20 mouse cellular contexts compared by ENCODE assay signal in genomic region chr9:60926301-60926700, GRCm38 (mm10).
DNase-seq lines count a peak whose midpoint lies in the region; ATAC-seq and TF ChIP-seq lines count a peak whose summit lies in the region.
"Had no signal": no experiment of that assay in that cellular context is flagged by ENCODE, and none has a peak within 500 bp of the region (broad histone marks: within the 10 kb centered on the region; RNA-seq: fewer than 3 reads in every experiment).

No protein-coding gene starts in this region.

- DNase-seq in heart, postnatal 4 days, result peak; percentile 16
- no peak for DNase-seq in heart, postnatal 10 days
- DNase-seq in midbrain, postnatal 0 days (ENCODE audit: low spot score), result peak; percentile 11
- peak; percentile 91 for DNase-seq in embryonic facial prominence, embryonic 14.5 days (ENCODE audit: low spot score)
- peak; percentile 91 for DNase-seq in limb, embryonic 14.5 days (ENCODE audit: low spot score)
- no peak for DNase-seq in embryo, embryonic 10 days (ENCODE audit: low spot score)
- no peak for DNase-seq in cerebellum, adult 18-20 months
- DNase-seq: adrenal gland, postnatal 14 days; cerebellum, adult 11-12 months; cerebellum, postnatal 25 days; lung, postnatal 36 days; right cerebral cortex, postnatal 25 days had no signal

- WGBS in midbrain, postnatal 0 days, result 57% methylated on average over 9 of the region's 9 CpGs
- WGBS in midbrain, embryonic 15.5 days, result 74% methylated on average over 9 of the region's 9 CpGs
- 30% methylated on average over 9 of the region's 9 CpGs for WGBS in embryonic facial prominence, embryonic 14.5 days
- 14% methylated on average over 9 of the region's 9 CpGs for WGBS in limb, embryonic 14.5 days

- no peaks in the 10 kb centered on the region for H3K4me1 ChIP-seq in midbrain, postnatal 0 days (ENCODE audit: insufficient read depth, low read length)
- H3K4me1 ChIP-seq in midbrain, embryonic 15.5 days, result no peaks in the 10 kb centered on the region
- peaks cover 9% of the 10 kb centered on the region for H3K4me1 ChIP-seq in embryonic facial prominence, embryonic 14.5 days (ENCODE audit: control insufficient read depth, insufficient read depth, low read length)
- H3K4me1 ChIP-seq in limb, embryonic 14.5 days (ENCODE audit: control insufficient read depth, insufficient read depth, low read length), result peaks cover 16% of the 10 kb centered on the region
- H3K4me1 ChIP-seq: heart, embryonic 10.5 days had no signal

- H3K4me3 ChIP-seq in midbrain, postnatal 0 days (ENCODE audit: low read depth, low read length), result no peak overlapping the region
- no peak overlapping the region for H3K4me3 ChIP-seq in midbrain, embryonic 15.5 days
- H3K4me3 ChIP-seq in embryonic facial prominence, embryonic 14.5 days (ENCODE audit: low read depth, low read length), result no peak overlapping the region
- no peak overlapping the region for H3K4me3 ChIP-seq in limb, embryonic 14.5 days (replicated peaks; ENCODE audit: low read length)
- H3K4me3 ChIP-seq: heart, embryonic 10.5 days; intestine, embryonic 15.5 days; neural tube, embryonic 13.5 days; stomach, embryonic 15.5 days had no signal

- no peak overlapping the region for H3K27ac ChIP-seq in midbrain, postnatal 0 days (ENCODE audit: low read depth, low read length)
- no peak overlapping the region for H3K27ac ChIP-seq in midbrain, embryonic 15.5 days
- peak overlapping the region; percentile 50; the same call in 1 of the 2 replicates for H3K27ac ChIP-seq in embryonic facial prominence, embryonic 14.5 days (replicated peaks; ENCODE audit: low read depth, low read length)
- H3K27ac ChIP-seq in limb, embryonic 14.5 days (replicated peaks; ENCODE audit: low read depth, low read length), result peak overlapping the region; percentile 67; the same call in 1 of the 2 replicates
- H3K27ac ChIP-seq: heart, embryonic 10.5 days; hindbrain, embryonic 14.5 days; intestine, embryonic 15.5 days; neural tube, embryonic 13.5 days; stomach, embryonic 15.5 days had no signal

- H3K9me3 ChIP-seq in midbrain, postnatal 0 days (ENCODE audit: low read length), result no peaks in the 10 kb centered on the region
- H3K9me3 ChIP-seq in midbrain, embryonic 15.5 days, result no peaks in the 10 kb centered on the region
- H3K9me3 ChIP-seq in embryonic facial prominence, embryonic 14.5 days (ENCODE audit: control insufficient read depth, low read length), result no peaks in the 10 kb centered on the region
- no peaks in the 10 kb centered on the region for H3K9me3 ChIP-seq in limb, embryonic 14.5 days (ENCODE audit: control insufficient read depth, low read length)
- H3K9me3 ChIP-seq: G1E; heart, embryonic 10.5 days; intestine, embryonic 15.5 days; neural tube, embryonic 13.5 days; stomach, embryonic 15.5 days had no signal

- no peak for TF ChIP-seq CTCF in midbrain, postnatal 0 days (IDR thresholded peaks at IDR 0.05)

- no peaks in the 10 kb centered on the region for H3K27me3 ChIP-seq in midbrain, postnatal 0 days (ENCODE audit: insufficient read depth, low read length)
- H3K27me3 ChIP-seq in midbrain, embryonic 15.5 days (replicated peaks), result no peaks in the 10 kb centered on the region
- H3K27me3 ChIP-seq in embryonic facial prominence, embryonic 14.5 days (replicated peaks; ENCODE audit: control insufficient read depth, insufficient read depth, low read length), result no peaks in the 10 kb centered on the region
- no peaks in the 10 kb centered on the region for H3K27me3 ChIP-seq in limb, embryonic 14.5 days (ENCODE audit: control insufficient read depth, insufficient read depth, low read length)
- H3K27me3 ChIP-seq: intestine, embryonic 15.5 days; stomach, embryonic 15.5 days had no signal

- no peak overlapping the region for H3K9ac ChIP-seq in midbrain, postnatal 0 days (replicated peaks; ENCODE audit: low read length, poor library complexity, severe bottlenecking)
- H3K9ac ChIP-seq in midbrain, embryonic 15.5 days, result no peak overlapping the region
- H3K9ac ChIP-seq in embryonic facial prominence, embryonic 14.5 days (ENCODE audit: low read depth, low read length), result no peak overlapping the region
- no peak overlapping the region for H3K9ac ChIP-seq in limb, embryonic 14.5 days (ENCODE audit: low read depth, low read length, severe bottlenecking)
- H3K9ac ChIP-seq: hindbrain, embryonic 14.5 days; intestine, embryonic 15.5 days; neural tube, embryonic 13.5 days; stomach, embryonic 15.5 days had no signal

- intact Hi-C loops in heart, postnatal 10 days (cut with DNase I), result no loop called here

- no peak for TF ChIP-seq POLR2A in limb, embryonic 14.5 days (IDR thresholded peaks at IDR 0.05; ENCODE audit: borderline replicate concordance, extremely low read depth, insufficient read depth, insufficient read length)

- no peak overlapping the region for H3K4me2 ChIP-seq in midbrain, postnatal 0 days (ENCODE audit: low read depth, low read length, poor library complexity, severe bottlenecking)
- H3K4me2 ChIP-seq in midbrain, embryonic 15.5 days, result no peak overlapping the region
- no peak overlapping the region for H3K4me2 ChIP-seq in embryonic facial prominence, embryonic 14.5 days (ENCODE audit: low read depth, low read length)
- H3K4me2 ChIP-seq in limb, embryonic 14.5 days (replicated peaks; ENCODE audit: low read depth, low read length, severe bottlenecking), result no peak overlapping the region
- H3K4me2 ChIP-seq: hindbrain, embryonic 14.5 days; intestine, embryonic 15.5 days; neural tube, embryonic 13.5 days; stomach, embryonic 15.5 days had no signal

- ATAC-seq in midbrain, postnatal 0 days (ENCODE audit: low FRiP score), result no peak
- no peak for ATAC-seq in midbrain, embryonic 15.5 days (replicated peaks)
- ATAC-seq in embryonic facial prominence, embryonic 14.5 days (ENCODE audit: low read depth), result peak; percentile 76
- peak; percentile 84 for ATAC-seq in limb, embryonic 14.5 days (ENCODE audit: low FRiP score, low read depth)
- ATAC-seq: forebrain, embryonic 16.5 days; intestine, embryonic 15.5 days had no signal

- H3K36me3 ChIP-seq in midbrain, postnatal 0 days (ENCODE audit: insufficient read depth, low read length), result no peaks in the 10 kb centered on the region
- H3K36me3 ChIP-seq in midbrain, embryonic 15.5 days (replicated peaks), result no peaks in the 10 kb centered on the region
- H3K36me3 ChIP-seq in embryonic facial prominence, embryonic 14.5 days (ENCODE audit: control insufficient read depth, insufficient read depth, low read length), result no peaks in the 10 kb centered on the region
- no peaks in the 10 kb centered on the region for H3K36me3 ChIP-seq in limb, embryonic 14.5 days (ENCODE audit: control insufficient read depth, insufficient read depth, low read length)
- H3K36me3 ChIP-seq: G1E; heart, embryonic 10.5 days; intestine, embryonic 15.5 days; neural tube, embryonic 13.5 days; stomach, embryonic 15.5 days had no signal

Comparison
In these comparisons a context has a peak if more than half of its experiments do, and no peak if none do; other contexts are left out.
1. DNase-seq: peak in heart, postnatal 4 days (single experiment), midbrain, postnatal 0 days (single experiment), embryonic facial prominence, embryonic 14.5 days (single experiment) and limb, embryonic 14.5 days (single experiment); none in heart, postnatal 10 days (0 of 2), embryo, embryonic 10 days (single experiment) and cerebellum, adult 18-20 months (0 of 2).
2. ATAC-seq: peak in embryonic facial prominence, embryonic 14.5 days (single experiment) and limb, embryonic 14.5 days (single experiment); none in midbrain, postnatal 0 days (single experiment) and midbrain, embryonic 15.5 days (single experiment).
3. H3K27ac ChIP-seq: peak in embryonic facial prominence, embryonic 14.5 days (single experiment) and limb, embryonic 14.5 days (single experiment); none in midbrain, postnatal 0 days (single experiment) and midbrain, embryonic 15.5 days (single experiment).